Mouse (Mus musculus) liver, embryonic 14.5 days (tissue): Measurements from ENCODE around the gene Ppp1r14c. TPM values are rescaled to one million over a fixed set of nuclear protein-coding genes. Genes with fewer than 3 reads are reported as not detected.

ENCODE experiments used
- ATAC-seq: fragments of 200-750 bp; cut with Nextera tagmentation; 2 replicates; pipeline ENCODE4 v1.8.0; 2017; ENCODE audit warnings: moderate number of reproducible peaks, mild to moderate bottlenecking, moderate library complexity; ENCODE audit not compliant: insufficient read depth
- DNase-seq, 3 experiments: peaks; one replicate each; pipeline ENCODE4 v3.0.0-alpha.2; 2012 to 2013; ENCODE audit warnings: low read depth in 3 of 3, low spot score in 3 of 3
- H3K27ac ChIP-seq: fragments of 300-500 bp; sonication (generic); 2 replicates; pipeline ENCODE4 v1.5.1; 2014; ENCODE audit warnings: moderate library complexity, mild to moderate bottlenecking, control low read depth, inconsistent platforms
- H3K27me3 ChIP-seq: fragments of 300-500 bp; sonication (generic); 2 replicates; pipeline ENCODE4 v1.6.1; 2014; ENCODE audit warnings: mild to moderate bottlenecking, low read length, moderate library complexity; ENCODE audit not compliant: control insufficient read depth, insufficient read depth
- H3K36me3 ChIP-seq: fragments of 300-500 bp; sonication (generic); replicated peaks from 2 replicates; pipeline ENCODE4 v1.6.1; 2014; ENCODE audit warnings: low read depth; ENCODE audit not compliant: control insufficient read depth, insufficient read depth
- H3K4me1 ChIP-seq, 2 experiments: fragments of 200-500 bp in 1 of 2; fragments of 300-500 bp in 1 of 2; sonication (generic) in 1 of 2; replicated peaks; 2 replicates each; pipeline ENCODE4 v1.6.1; 2012 to 2014; ENCODE audit warnings: antibody characterized with exemption in 1 of 2, inconsistent platforms in 1 of 2, low read length in 1 of 2; ENCODE audit not compliant: control insufficient read depth in 2 of 2, insufficient read depth in 2 of 2
- H3K4me2 ChIP-seq: fragments of 300-500 bp; sonication (generic); 2 replicates; pipeline ENCODE4 v1.6.1; 2014; ENCODE audit warnings: low read depth, mild to moderate bottlenecking, control low read depth, moderate library complexity
- H3K4me3 ChIP-seq, 2 experiments: fragments of 200-500 bp in 1 of 2; fragments of 300-500 bp in 1 of 2; sonication (generic) in 1 of 2; 2 replicates each; pipeline ENCODE4 v1.5.1; 2012 to 2014; ENCODE audit warnings: low read depth in 2 of 2, low read length in 2 of 2, mild to moderate bottlenecking in 2 of 2, control low read depth in 1 of 2, inconsistent platforms in 1 of 2, moderate library complexity in 1 of 2; ENCODE audit not compliant: insufficient read depth in 1 of 2
- H3K9ac ChIP-seq: fragments of 300-500 bp; sonication (generic); replicated peaks from 2 replicates; pipeline ENCODE4 v1.6.1; 2014; ENCODE audit warnings: mild to moderate bottlenecking, control low read depth, moderate library complexity
- H3K9me3 ChIP-seq: fragments of 300-500 bp; sonication (generic); 2 replicates; pipeline ENCODE4 v1.6.1; 2016; ENCODE audit warnings: low read length, mixed read lengths; ENCODE audit not compliant: control insufficient read depth
- CTCF ChIP-seq: IDR thresholded peaks from 2 replicates; pipeline ENCODE4 v1.5.1; 2016; ENCODE audit warnings: antibody characterized with exemption, low read depth, control low read depth
- EP300 ChIP-seq: IDR thresholded peaks from 2 replicates; pipeline ENCODE4 v1.6.1; 2016; ENCODE audit warnings: antibody characterized with exemption, low read depth
- WGBS: fragments of 180-500 bp; shearing (Covaris S2); extraction: QIAGEN DNeasy Blood & Tissue Kit; methylation state at CpG from one replicate; pipeline ENCODE4 v1.1.7; 2014; ENCODE audit not compliant: insufficient replicate concordance; 5-methylcytosine and 5-hydroxymethylcytosine counted together
- polyA plus RNA-seq, 2 experiments: library from polyadenylated mRNA; depleted of rRNA in 1 of 2; stranded (reverse) in 1 of 2; unstranded in 1 of 2; fragments of >200 nt; fragmentation: Nextera tagmentation in 1 of 2; extraction: Ambion mirVana in 1 of 2; gene quantifications; 2 replicates each; pipeline versions ENCODE4 v1.2.1 to v1.2.3; 2012 to 2014

The Ppp1r14c gene
- polyA plus RNA-seq, 2 experiments: 0.08 TPM; not detected in 1

GRCm38 (mm10) chr10:3394671-3395288 is 28.9 kb downstream of the Ppp1r14c start:
- H3K9ac ChIP-seq: no peak overlapping the region
- WGBS: 30% methylated on average over 4 of the region's 4 CpGs
- ATAC-seq: no peak
- no peaks in the 10 kb centered on the region for H3K36me3 ChIP-seq
- no peak for TF ChIP-seq CTCF
- no peak for TF ChIP-seq EP300
- H3K9me3 ChIP-seq: no peaks in the 10 kb centered on the region
- no peak overlapping the region for H3K4me3 ChIP-seq
- no peaks in the 10 kb centered on the region for H3K4me1 ChIP-seq
- no peak overlapping the region for H3K27ac ChIP-seq
- H3K27me3 ChIP-seq: no peaks in the 10 kb centered on the region
- no peak for DNase-seq
- H3K4me2 ChIP-seq: no peak overlapping the region

GRCm38 (mm10) chr10:3395341-3395931 is 29.6 kb downstream of the Ppp1r14c start:
- H3K27ac ChIP-seq: no peak overlapping the region
- no peaks in the 10 kb centered on the region for H3K27me3 ChIP-seq
- ATAC-seq (no peak), DNase-seq (no peak)
- no peaks in the 10 kb centered on the region for H3K4me1 ChIP-seq
- H3K4me2 ChIP-seq: no peak overlapping the region
- TF ChIP-seq EP300 (no peak), CTCF (no peak)
- H3K4me3 ChIP-seq: no peak overlapping the region
- no peaks in the 10 kb centered on the region for H3K36me3 ChIP-seq
- no peak overlapping the region for H3K9ac ChIP-seq
- 67% methylated on average over 12 of the region's 12 CpGs for whole genome bisulfite sequencing
- H3K9me3 ChIP-seq: no peaks in the 10 kb centered on the region

GRCm38 (mm10) chr10:3396008-3396795 is 30.3 kb downstream of the Ppp1r14c start:
- ATAC-seq (no peak), DNase-seq (no peak)
- no peaks in the 10 kb centered on the region for H3K4me1 ChIP-seq
- TF ChIP-seq EP300: no peak
- no peak for TF ChIP-seq CTCF
- H3K27ac ChIP-seq: no peak overlapping the region
- H3K4me2 ChIP-seq: no peak overlapping the region
- no peak overlapping the region for H3K4me3 ChIP-seq
- 56% methylated on average over 10 of the region's 10 CpGs for WGBS
- no peak overlapping the region for H3K9ac ChIP-seq
- no peaks in the 10 kb centered on the region for H3K36me3 ChIP-seq
- no peaks in the 10 kb centered on the region for H3K9me3 ChIP-seq
- no peaks in the 10 kb centered on the region for H3K27me3 ChIP-seq

GRCm38 (mm10) chr10:3397406-3397805 is 31.5 kb downstream of the Ppp1r14c start:
- no peaks in the 10 kb centered on the region for H3K9me3 ChIP-seq
- no peaks in the 10 kb centered on the region for H3K27me3 ChIP-seq
- H3K4me2 ChIP-seq: no peak overlapping the region
- H3K27ac ChIP-seq: no peak overlapping the region
- WGBS: 44% methylated on average over 3 of the region's 3 CpGs
- TF ChIP-seq EP300 (no peak), CTCF (0 out of 2 replicates have a peak, but pooled peaks have one; percentile 6)
- ATAC-seq: no peak
- H3K36me3 ChIP-seq: no peaks in the 10 kb centered on the region
- no peak overlapping the region for H3K9ac ChIP-seq
- H3K4me1 ChIP-seq: no peaks in the 10 kb centered on the region
- DNase-seq: no peak
- no peak overlapping the region for H3K4me3 ChIP-seq

GRCm38 (mm10) chr10:3398051-3398450 is 32.2 kb downstream of the Ppp1r14c start:
- Histone ChIP-seq H3K9me3 (no peaks in the 10 kb centered on the region), H3K4me3 (no peak overlapping the region), H3K27me3 (no peaks in the 10 kb centered on the region), H3K9ac (no peak overlapping the region), H3K4me2 (no peak overlapping the region), H3K27ac (no peak overlapping the region), H3K4me1 (no peaks in the 10 kb centered on the region), H3K36me3 (no peaks in the 10 kb centered on the region)
- TF ChIP-seq EP300 (no peak), CTCF (no peak)
- 77% methylated on average over 5 of the region's 5 CpGs for WGBS
- no peak for DNase-seq
- ATAC-seq: no peak
